Mouse (Mus musculus): ENCODE data around the gene Hip1.

DNA sequence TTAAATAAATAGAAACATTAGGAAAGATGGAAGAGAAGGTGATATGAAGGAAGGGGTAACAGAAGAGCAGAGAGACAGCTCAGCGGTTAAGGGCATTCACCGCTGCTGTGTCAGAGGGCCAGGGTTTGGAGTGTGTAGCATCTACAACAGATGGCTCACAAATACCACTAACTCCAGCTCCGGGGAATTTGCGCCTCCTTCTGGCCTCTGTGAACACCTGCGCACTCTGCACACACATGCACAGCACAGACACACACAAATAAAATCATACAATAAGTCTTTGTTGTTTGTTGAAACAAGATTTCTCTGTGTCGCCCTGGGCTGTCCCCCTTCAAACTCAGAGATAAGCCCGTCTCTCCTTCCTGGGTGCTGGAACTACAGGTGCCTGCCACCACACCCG lies 49.4 kb downstream of the Hip1 start:
- TF ChIP-seq POLR2A (IDR thresholded peaks at IDR 0.05; ENCODE audit: borderline replicate concordance, control insufficient read depth, low read depth, low read length) = no peak
- TF ChIP-seq CTCF (IDR thresholded peaks at IDR 0.05; ENCODE audit: control insufficient read depth, insufficient read depth, low read length) = no peak
